Mouse (Mus musculus) adrenal gland, postnatal 10 days (tissue): ENCODE data around the gene Xpnpep2. TPM values are rescaled to one million over a fixed set of nuclear protein-coding genes. Genes with fewer than 3 reads are reported as not detected.

ENCODE experiments used
- DNase-seq: peaks from one replicate; pipeline ENCODE4 v3.0.0; 2021; ENCODE audit warnings: mixed read lengths
- total RNA-seq, 2 experiments: library from RNA; stranded (reverse); gene quantifications; 2 replicates each; pipeline ENCODE4 v1.2.3; 2021

Xpnpep2 gene
- total RNA-seq, 2 experiments from 2014 or later: 1.5 to 2.1 TPM

- peak; percentile 82 for DNase-seq
These were observed 15.9 kb downstream of the Xpnpep2 start for GRCm38 (mm10) chrX:48124132-48125071.

- DNase-seq: no peak
These were observed 18.5 kb downstream of the Xpnpep2 start for GRCm38 (mm10) chrX:48126903-48127476.

- no peak for DNase-seq
These were observed 19.1 kb downstream of the Xpnpep2 start for GRCm38 (mm10) chrX:48127502-48128218.

GRCm38 (mm10) chrX:48129167-48129566, 20.6 kb downstream of the Xpnpep2 start:
- DNase-seq: no peak

GRCm38 (mm10) chrX:48136935-48137334, 28.4 kb downstream of the Xpnpep2 start:
- no peak for DNase-seq

GRCm38 (mm10) chrX:48138011-48138410, 29.5 kb downstream of the Xpnpep2 start:
- DNase-seq: no peak

- no peak for DNase-seq
These were observed 30.2 kb downstream of the Xpnpep2 start for GRCm38 (mm10) chrX:48138539-48139275.

GRCm38 (mm10) chrX:48139368-48140285, 31.1 kb downstream of the Xpnpep2 start:
- no peak for DNase-seq

- DNase-seq: no peak
These were observed 31.9 kb downstream of the Xpnpep2 start for GRCm38 (mm10) chrX:48140286-48140877.

GRCm38 (mm10) chrX:48141481-48141880, 33.0 kb downstream of the Xpnpep2 start:
- no peak for DNase-seq

- peak; percentile 26 for DNase-seq
These were observed 35.1 kb downstream of the Xpnpep2 start for GRCm38 (mm10) chrX:48143415-48144335.

- no peak for DNase-seq
These were observed 37.7 kb downstream of the Xpnpep2 start, which contains the start of gene Sash3 for GRCm38 (mm10) chrX:48146262-48146661. TSS of gene Sash3 (plus strand) at chrX:48146436.

GRCm38 (mm10) chrX:48147226-48147625, 38.7 kb downstream of the Xpnpep2 start:
- DNase-seq: no peak

- no peak for DNase-seq
These were observed 39.2 kb downstream of the Xpnpep2 start for GRCm38 (mm10) chrX:48147741-48148186.

- DNase-seq: no peak
These were observed 43.6 kb downstream of the Xpnpep2 start for GRCm38 (mm10) chrX:48152106-48152505.

GRCm38 (mm10) chrX:48153414-48153813, 44.9 kb downstream of the Xpnpep2 start:
- DNase-seq: no peak

- DNase-seq: no peak
These were observed 45.4 kb downstream of the Xpnpep2 start for GRCm38 (mm10) chrX:48153949-48154348.

GRCm38 (mm10) chrX:48155489-48155888, 47.0 kb downstream of the Xpnpep2 start:
- no peak for DNase-seq

- DNase-seq: no peak
These were observed 48.9 kb downstream of the Xpnpep2 start for GRCm38 (mm10) chrX:48157396-48157795.
